Mouse (Mus musculus) ES-Bruce4 (cell line): Measurements from ENCODE around the gene Prpf18. TPM values are rescaled to one million over a fixed set of nuclear protein-coding genes. Genes with fewer than 3 reads are reported as not detected.
A peak's percentile ranks its signal among the peaks of the same experiment; 100 is the strongest.

Experiments used
- H3K27ac ChIP-seq: 2 replicates; pipeline ENCODE4 v1.5.1; 2012; ENCODE audit warnings: low read length, inconsistent platforms; ENCODE audit not compliant: insufficient read depth
- H3K27me3 ChIP-seq: 2 replicates; pipeline ENCODE4 v1.6.1; 2012; ENCODE audit warnings: mild to moderate bottlenecking, low read length, inconsistent platforms; ENCODE audit not compliant: control insufficient read depth, poor library complexity, insufficient read depth, severe bottlenecking
- H3K36me3 ChIP-seq: 2 replicates; pipeline ENCODE4 v1.6.1; 2012; ENCODE audit warnings: inconsistent platforms, mild to moderate bottlenecking, low read length, moderate library complexity; ENCODE audit not compliant: control insufficient read depth, poor library complexity, insufficient read depth, severe bottlenecking
- H3K4me1 ChIP-seq: one replicate; pipeline ENCODE4 v1.8.1; 2011; ENCODE audit warnings: low read length; ENCODE audit not compliant: control insufficient read depth, insufficient read depth
- H3K4me3 ChIP-seq: 2 replicates; pipeline ENCODE4 v1.5.1; 2011; ENCODE audit warnings: low read depth, mild to moderate bottlenecking, low read length
- H3K9ac ChIP-seq: 2 replicates; pipeline ENCODE4 v1.6.1; 2012; ENCODE audit warnings: low read depth, mild to moderate bottlenecking, inconsistent platforms; ENCODE audit not compliant: poor library complexity, severe bottlenecking
- H3K9me3 ChIP-seq: replicated peaks from 2 replicates; pipeline ENCODE4 v1.6.1; 2012; ENCODE audit warnings: mild to moderate bottlenecking, low read length, inconsistent platforms; ENCODE audit not compliant: control insufficient read depth, poor library complexity, insufficient read depth, severe bottlenecking
- CTCF ChIP-seq: IDR thresholded peaks from one replicate; pipeline ENCODE4 v1.8.1; 2011; ENCODE audit warnings: low read depth, low read length
- EP300 ChIP-seq: IDR thresholded peaks from 2 replicates; pipeline ENCODE4 v1.6.1; 2011; ENCODE audit warnings: low read depth, low read length; ENCODE audit not compliant: insufficient read depth
- POLR2A ChIP-seq: IDR thresholded peaks from one replicate; pipeline ENCODE4 v1.8.1; 2011; ENCODE audit warnings: low read length; ENCODE audit not compliant: insufficient read depth
- polyA plus RNA-seq: library from polyadenylated mRNA; stranded (reverse); fragments of >200 nt; gene quantifications from 2 replicates; pipeline ENCODE4 v1.2.4, GENCODE M21; 2011; ENCODE audit warnings: low read depth; ENCODE audit not compliant: missing spikeins, insufficient read depth, insufficient read length

Gene Prpf18
- polyA plus RNA-seq, result 48.1 and 52.1 TPM in 2 replicates

DNA sequence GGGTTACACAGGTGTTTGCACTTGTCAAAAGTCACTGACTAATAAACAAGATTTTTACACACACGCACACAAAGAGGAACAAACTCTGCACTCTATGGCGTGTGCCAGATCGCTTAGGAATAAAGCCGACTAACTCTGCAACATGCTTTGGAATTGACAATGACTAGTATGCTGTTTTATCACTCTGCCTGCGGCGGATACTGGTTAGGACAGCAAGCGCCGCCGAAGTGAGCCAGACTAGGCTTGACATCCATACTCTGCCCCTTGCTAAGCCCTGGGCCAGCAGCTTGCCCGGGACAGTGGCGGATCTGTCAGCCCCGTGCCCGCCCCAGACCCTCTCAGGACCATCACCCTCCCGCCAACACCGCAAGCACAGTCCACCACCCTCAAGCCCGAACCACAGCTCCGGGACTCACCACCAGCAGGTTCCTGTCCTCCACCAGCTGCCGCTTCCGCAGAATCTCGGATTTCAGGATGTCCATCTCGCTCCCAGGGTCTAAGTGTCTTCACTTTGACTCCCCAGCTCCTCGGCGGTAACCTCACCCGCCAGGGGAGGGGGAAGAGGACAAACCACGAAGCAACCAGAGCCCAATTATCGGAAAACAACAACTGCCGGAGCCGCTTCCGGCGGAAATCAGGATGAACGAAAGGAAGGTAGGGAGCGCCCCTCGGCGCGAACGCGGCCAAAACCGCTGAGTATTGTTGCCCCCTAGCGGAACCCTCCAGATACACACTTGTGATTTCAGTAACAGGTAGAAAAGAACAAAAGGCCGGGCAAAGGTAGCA lies at the start of gene Prpf18:
Gene Prpf18 (minus strand): TSS at position 614 of the 786 bp plus-strand sequence.
- H3K4me3 ChIP-seq, result peak within 1 kb of the TSS; percentile 92

DNA sequence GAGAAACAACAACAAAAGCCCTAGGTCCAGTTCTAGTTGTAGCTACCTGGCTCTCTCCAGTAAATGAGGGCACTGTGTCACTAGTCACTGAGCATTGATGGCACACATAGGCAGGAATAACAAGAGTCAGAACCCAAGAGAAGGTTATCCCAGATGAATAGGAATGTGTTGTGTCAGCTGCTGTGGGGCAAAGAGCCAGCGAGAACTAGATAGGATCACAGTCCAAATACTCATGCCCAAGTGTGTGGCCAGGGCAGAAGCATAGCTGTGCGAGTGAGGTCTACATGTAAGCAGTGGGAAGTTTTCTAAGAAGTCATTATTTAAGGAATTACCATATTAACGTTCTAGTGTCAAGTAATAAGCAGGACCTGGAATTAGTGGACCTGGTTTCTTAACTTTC lies 28.0 kb upstream of the Prpf18 start:
- no peak overlapping the region for H3K9ac ChIP-seq
- H3K27ac ChIP-seq, result no peak overlapping the region
- no peaks in the 10 kb centered on the region for H3K4me1 ChIP-seq
- H3K4me3 ChIP-seq, result no peak overlapping the region
- no peaks in the 10 kb centered on the region for H3K27me3 ChIP-seq
- no peaks in the 10 kb centered on the region for H3K36me3 ChIP-seq
- peaks cover 3% of the 10 kb centered on the region; the same call in 1 of the 2 replicates for H3K9me3 ChIP-seq
- no peak for TF ChIP-seq CTCF
- no peak for TF ChIP-seq EP300
- no peak for TF ChIP-seq POLR2A

More for the DNA sequence above, at the start of gene Prpf18:
- Histone ChIP-seq H3K4me1 (no peaks in the 10 kb centered on the region), H3K9ac (peak within 1 kb of the TSS; percentile 67), H3K9me3 (no peaks in the 10 kb centered on the region), H3K36me3 (peaks cover 3% of the 10 kb centered on the region; the same call in 1 of the 2 replicates), H3K27me3 (no peaks in the 10 kb centered on the region), H3K27ac (no peak within 1 kb of the TSS)
- no peak for TF ChIP-seq POLR2A
- 0 out of 2 replicates have a peak, but pooled peaks have one; percentile 39 for TF ChIP-seq EP300
- TF ChIP-seq CTCF, result peak; percentile 60

DNA sequence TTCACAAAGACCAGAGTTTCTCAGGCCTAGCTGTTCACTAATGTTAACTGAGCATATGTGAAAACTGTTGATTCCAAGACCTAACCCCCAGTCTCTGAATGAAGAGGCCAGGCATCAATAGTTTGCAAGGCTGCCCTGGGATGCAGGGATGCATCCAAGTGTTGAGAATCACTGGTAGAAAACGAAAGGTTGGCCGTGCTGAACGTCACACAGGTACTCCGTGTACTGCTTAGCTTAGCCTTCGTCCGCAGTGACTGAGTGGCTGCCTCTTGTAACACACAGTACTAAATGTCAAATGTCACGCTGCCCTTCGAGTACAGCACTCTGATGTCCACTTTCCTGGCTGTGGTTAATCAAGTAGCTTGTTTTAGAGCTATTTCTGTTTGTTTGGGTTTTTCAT lies 19.7 kb upstream of the Prpf18 start:
- H3K27ac ChIP-seq, result no peak overlapping the region
- no peaks in the 10 kb centered on the region for H3K9me3 ChIP-seq
- no peaks in the 10 kb centered on the region for H3K4me1 ChIP-seq
- TF ChIP-seq POLR2A (no peak), CTCF (no peak), EP300 (no peak)
- no peak overlapping the region for H3K9ac ChIP-seq
- no peak overlapping the region for H3K4me3 ChIP-seq
- H3K27me3 ChIP-seq, result no peaks in the 10 kb centered on the region
- H3K36me3 ChIP-seq, result no peaks in the 10 kb centered on the region

DNA sequence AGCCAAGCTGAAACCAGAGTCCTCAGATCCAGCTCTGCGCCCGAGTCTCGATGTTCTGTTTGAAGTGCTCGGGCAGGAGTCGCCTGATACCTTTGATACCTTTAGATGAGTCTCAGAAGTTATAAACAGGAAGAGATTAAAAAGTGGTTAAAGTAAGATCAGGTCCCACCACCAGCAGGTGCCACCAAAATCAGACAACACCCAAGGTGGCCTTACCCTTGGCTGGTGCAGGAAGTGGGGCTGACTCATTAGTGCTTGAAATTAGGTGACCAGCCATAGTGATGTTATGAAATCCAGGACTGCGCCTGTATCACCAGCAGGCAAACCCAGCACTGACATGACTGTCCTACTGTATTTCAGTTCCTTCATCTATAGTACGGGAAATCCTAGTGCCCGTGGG lies 17.8 kb upstream of the Prpf18 start:
- no peak for TF ChIP-seq CTCF
- TF ChIP-seq EP300, result no peak
- no peak for TF ChIP-seq POLR2A
- Histone ChIP-seq H3K4me3 (no peak overlapping the region), H3K27ac (no peak overlapping the region), H3K36me3 (no peaks in the 10 kb centered on the region), H3K9ac (no peak overlapping the region), H3K9me3 (no peaks in the 10 kb centered on the region), H3K27me3 (no peaks in the 10 kb centered on the region), H3K4me1 (no peaks in the 10 kb centered on the region)

DNA sequence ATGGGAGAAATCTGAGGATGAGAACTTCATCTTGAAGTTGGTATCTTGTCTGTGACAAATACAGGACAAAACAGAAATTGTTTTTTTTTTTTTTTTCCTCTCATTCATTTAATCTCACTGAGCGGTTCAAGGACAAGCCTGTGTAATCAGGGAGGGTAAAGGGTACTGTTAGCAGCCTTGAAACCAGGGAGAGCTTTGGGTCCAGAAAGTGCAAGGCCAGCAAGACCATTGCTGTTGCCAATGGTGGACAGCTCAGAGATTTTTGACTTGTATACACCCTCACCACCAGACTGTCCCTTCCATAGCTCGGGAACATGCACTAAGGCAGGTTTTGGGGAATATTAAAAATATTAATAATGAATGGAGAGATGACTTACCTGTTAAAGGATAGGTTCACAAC lies 16.7 kb upstream of the Prpf18 start:
- H3K4me1 ChIP-seq, result no peaks in the 10 kb centered on the region
- H3K9ac ChIP-seq, result no peak overlapping the region
- H3K9me3 ChIP-seq, result no peaks in the 10 kb centered on the region
- H3K36me3 ChIP-seq, result no peaks in the 10 kb centered on the region
- no peak overlapping the region for H3K27ac ChIP-seq
- TF ChIP-seq EP300 (no peak), CTCF (no peak), POLR2A (no peak)
- H3K27me3 ChIP-seq, result no peaks in the 10 kb centered on the region
- no peak overlapping the region for H3K4me3 ChIP-seq

DNA sequence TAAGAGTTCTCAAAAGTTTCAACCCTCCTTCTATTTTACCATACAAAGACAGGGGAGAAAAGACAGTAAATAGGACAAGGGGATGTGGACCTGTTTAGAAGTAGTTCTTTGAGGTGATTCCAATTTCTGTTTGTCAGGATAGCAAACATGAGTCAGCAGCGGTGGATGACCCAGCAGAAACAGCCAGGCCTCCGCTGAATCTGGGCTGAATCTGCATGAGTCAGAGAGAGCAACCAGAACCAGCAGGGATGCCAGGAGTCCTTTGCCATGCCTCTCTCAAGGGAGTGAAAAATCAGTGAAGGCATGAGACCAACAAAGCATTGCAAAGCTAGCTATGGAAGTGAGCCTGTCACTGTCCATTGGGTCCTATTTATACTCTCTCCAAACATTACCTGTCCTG lies 8.8 kb upstream of the Prpf18 start:
- Histone ChIP-seq H3K9me3 (no peaks in the 10 kb centered on the region), H3K4me3 (no peak overlapping the region), H3K27me3 (no peaks in the 10 kb centered on the region), H3K36me3 (no peaks in the 10 kb centered on the region), H3K4me1 (no peaks in the 10 kb centered on the region), H3K9ac (no peak overlapping the region), H3K27ac (no peak overlapping the region)
- no peak for TF ChIP-seq POLR2A
